Mouse (Mus musculus) spleen, adult 12 weeks (tissue): Measurements from ENCODE around the gene Sms.

Experiments used
- DNase-seq: peaks from one replicate; pipeline ENCODE4 v3.0.0; 2022; ENCODE audit warnings: low spot score

Gene Sms

DNA sequence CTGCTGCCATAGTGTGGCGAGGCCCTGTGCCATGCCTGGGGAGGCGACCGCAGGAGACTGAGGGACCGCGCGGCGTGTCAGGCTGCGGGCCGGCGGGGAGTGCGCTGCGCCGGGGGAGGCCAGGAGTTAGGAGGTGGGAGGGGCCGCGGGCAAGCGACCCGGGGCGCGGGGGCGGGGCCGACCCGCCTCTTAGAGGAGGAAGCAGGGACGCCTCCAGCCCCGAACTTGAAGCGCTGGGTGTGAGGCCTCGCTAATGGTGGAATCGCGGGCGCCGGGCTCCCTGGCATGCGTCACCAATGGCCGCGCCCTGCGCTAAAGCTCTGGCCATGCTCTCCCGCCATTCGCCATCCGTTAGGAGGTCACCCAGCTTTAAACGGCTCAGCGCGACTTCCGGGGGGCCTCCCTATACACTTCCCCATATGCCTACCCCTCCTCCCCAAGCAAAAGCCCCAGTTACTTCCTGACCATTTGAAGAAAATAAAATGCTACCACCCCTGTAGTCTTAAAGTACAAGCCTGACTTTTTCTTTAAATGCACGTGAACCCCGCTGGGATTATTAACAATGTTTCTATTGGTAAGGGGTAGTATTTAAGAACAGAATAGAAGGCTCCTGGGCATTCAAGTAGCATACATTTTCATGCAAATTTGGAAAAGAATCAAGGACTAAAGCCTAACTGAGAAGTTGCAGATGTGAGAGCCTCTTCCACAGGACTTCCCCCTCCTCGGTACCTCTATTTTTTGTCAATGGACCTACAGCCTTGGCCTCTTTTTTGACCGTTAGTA is at the start of gene Sms:
Gene Sms, minus strand, starts transcription at position 344 of the 783 bp plus-strand sequence.
- peak; percentile 23 for DNase-seq

DNA sequence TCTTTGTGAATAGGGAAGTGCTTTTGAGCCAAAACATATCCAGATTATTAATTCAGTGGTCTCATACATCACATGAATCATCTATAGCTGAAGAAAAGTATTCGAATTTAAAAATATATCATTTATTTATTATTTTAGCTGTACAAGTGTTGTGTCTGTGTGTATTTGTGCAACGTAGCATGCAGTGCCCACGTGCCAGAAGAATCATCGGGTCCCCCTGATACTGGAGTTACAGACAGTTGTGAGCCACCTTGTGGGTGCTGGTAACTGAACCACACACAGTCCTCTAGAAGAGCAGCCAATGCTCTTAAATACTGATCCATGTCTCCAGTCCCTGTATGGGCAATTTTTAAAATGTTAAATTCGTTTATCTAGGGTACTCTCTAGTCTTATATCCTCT is 14.3 kb upstream of the Sms start:
- DNase-seq = no peak

DNA sequence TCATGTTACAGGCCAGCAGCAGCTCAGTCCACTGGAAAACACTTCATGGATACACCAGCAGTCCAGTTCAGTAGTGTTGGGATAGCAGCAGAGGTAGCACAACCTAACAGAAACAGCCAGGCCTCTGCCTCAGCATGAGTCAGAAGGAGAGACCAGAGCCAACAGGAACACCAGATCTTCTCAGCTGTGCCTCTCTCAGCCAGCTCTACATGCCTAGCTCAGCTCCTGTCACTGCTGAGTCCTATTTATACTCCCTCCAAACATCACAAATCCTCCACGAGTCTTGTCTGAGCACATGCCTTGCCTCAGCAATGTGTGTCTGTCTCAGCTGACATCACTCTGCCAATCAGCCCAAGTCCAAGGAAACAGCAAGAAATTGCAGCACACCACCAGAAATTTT is 12.4 kb upstream of the Sms start:
- DNase-seq = no peak

DNA sequence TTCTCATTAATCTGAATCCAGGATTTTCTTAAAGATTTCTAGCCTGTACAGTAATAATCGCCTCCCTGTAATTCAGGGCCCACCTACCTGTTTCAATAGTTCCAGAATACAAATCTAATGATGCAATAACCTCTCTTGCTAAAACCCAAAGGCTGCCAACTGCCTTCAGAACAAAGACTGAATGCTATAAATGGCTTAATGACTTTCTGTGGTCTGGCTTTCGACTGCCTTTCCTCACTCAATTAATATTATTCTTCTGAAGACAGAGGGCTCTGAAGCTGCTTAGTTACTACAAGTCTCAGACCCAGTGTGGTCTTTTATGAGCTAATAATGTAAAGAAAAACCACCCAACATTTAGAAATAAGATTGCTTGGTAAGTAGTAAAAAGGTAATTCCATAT is 9.8 kb upstream of the Sms start:
- DNase-seq = no peak

DNA sequence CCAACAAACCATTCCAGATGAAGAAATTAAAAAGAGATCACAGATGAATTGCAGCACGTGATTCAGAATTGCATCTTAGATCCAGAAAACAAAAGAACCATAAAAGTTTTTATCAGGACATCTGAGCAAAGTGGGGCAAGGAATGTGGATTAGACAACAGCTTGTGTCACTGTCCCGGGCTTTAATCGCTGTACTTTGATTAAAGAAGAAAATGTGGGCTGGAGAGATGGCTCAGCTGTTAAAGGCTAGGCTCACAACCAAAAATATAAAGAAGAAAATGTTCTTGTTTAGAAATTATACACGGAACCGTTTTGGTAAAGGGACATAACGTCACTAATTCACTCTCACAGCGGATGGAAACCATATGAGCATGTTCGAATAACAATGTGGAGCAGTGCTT is 7.9 kb upstream of the Sms start:
- DNase-seq = no peak

DNA sequence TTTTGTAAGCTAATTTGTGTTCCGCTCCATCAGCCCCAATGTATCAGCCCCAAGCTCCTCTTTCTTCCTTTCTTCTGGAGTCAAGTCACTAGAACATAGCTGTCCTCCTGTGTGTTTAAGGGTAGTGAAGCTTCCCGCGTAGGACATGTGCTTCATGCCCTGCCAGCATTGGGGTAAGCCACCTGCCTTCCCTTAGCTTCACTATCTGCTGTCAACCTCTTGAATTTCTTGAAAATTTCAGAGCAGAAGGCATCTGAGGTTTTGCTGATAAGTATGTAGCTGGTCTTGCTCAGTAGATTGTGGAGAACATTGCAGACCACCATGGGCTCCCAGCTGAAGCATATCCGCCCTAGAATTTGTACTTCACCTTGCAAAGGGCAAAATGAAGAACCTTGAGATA is 1.1 kb upstream of the Sms start:
- no peak for DNase-seq

DNA sequence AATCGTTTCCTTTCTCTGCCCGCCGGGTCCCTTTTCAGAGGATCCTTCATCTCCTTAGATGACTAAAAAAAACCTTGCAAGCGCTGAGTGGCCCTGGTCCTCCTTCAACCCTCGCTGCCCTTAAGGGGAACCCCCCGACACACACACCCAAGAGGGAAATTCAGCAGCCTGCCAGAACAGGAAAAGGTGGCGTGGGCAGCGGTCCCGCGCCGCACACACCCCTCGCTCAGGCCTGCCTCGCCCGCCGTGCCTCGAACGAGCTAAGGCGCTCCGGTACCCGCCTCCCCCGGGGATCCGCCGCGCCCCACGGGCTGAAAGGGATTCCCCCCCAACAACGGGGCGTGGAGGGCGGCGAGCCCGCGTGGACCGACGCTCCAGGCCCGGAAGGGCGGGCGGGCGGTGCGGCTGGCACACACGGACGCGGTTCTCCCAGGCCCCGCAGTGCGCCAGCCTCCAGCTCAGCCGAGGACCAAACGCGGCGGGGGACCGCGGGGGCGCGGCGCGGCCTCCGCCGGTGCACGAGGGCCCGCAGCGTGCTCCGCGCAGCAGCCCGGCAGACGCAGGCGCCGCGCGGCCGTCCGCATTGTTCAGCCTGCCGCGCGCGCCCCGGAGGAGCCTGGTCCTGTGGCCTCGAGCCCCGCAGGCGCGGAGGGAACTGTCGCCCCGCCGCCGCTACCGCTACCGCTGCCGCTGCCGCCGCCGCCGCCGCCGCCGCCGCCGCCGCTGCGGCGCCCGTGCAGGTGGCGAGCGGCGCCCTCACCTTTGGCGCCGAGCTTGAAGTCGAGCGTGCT is 747 bp downstream of the Sms start:
- peak; percentile 5 for DNase-seq

DNA sequence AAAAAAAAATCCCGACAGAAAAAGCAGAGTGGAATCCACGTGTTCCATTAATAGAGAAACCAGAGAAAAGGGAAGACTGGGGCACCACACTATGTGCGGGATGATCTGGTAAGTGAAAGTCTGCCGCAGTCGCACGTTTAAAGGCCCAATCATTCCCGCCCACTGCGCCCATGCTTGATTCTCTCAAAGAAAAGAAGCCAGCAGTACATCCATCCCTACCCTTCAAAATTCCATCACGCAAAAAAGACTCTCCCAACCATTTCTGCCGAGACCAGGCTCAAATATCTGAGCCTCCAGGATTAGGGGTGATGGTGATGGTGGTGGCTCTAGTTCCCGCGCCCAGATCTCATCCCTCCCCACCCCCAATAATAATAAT is 1.3 kb downstream of the Sms start:
- no peak for DNase-seq

DNA sequence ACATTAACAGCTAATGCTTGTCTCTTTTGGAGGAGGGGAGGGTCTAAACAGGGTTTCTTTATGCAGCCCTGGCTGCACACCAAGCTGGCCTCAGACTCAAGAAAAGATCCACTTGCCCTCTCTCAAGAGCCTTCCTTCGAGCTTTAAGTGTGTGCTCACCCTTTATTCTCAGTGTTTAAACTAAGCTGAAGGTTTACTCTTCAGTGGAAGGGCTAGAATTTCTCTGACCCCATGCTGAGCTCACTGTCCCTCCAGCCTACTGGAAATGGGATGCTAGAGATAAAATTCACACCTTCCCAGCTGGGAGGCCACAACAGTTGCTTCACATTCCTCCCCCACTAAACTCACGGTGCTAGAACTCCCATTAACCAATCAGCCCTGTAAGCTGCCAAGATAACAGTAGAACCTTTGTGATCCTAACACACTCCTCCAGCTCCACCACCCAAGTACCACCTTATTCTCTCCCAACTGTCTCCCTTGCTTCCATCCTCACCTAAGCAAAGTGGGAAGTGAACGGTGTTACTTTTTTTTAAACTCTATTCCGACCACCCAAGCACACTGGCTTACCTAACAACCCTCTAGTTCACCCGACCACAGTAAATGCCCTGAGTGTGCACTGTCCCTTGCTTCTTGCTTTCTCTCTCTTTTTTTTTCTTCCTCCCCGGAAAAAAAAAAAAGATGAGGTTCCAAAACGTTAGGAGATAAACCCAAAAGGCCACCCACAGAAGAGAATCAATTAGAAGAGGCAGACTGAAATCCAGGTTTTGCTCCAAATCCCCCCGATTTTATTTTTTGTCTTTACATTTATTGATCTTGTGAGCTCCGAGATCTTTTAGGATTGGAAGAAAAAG is 2.0 kb downstream of the Sms start:
- DNase-seq = no peak

DNA sequence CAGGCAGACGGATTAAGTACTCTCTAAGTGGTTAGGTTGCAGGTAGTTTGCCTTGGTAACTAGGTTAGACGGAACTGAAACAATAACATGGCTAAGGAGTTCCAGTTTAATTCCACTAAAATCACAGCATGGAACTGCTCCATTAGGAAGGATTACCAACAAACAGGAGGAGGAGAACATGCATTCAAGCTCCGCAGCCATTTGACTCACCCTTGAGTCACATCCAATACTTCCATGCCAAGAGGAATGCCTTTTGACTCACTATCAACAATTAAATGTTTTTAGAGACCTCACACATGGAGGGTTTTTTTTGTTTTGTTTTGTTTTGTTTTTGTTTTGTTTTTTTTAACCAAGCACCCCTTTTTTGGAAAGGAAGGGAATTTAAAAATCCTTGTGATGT is 3.3 kb downstream of the Sms start:
- DNase-seq = no peak

DNA sequence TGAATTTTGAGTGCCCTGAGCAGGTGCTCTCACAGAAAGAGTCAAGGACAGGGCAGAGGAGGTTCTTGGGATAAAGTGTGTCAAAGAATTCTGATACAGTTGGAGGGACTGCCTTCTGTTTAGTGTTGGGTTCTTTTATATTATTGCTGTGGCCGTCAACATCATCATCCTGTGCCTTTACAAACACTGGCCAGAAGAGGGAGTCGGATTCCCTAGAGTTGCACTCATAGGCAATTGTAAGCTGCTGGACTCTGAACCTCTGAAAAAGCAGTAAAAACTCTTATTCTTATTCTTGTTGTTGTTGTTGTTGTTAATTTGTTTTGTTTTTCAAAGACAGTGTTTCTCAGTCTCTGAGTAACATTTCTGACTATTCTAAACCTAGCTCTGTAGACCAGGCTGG is 5.3 kb downstream of the Sms start:
- no peak for DNase-seq

DNA sequence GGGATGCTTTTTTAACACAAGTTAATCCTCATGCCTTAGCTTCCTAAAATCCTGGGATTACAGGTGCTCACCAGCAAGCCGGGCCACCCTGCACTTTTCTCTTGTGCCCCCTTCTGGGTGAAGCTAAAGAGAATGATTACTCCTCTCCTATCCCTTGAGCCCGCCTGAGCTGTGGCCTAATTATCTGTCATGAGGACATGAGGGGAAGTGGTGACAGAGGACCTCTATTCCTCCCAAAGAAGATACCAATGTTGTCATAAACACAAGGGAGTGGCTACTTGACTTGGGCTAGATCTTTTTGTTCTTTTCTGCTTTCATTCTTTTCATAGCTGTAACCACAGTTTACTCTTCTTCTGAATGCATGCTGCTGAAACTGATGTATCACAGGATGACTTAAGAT is 9.2 kb downstream of the Sms start:
- no peak for DNase-seq

DNA sequence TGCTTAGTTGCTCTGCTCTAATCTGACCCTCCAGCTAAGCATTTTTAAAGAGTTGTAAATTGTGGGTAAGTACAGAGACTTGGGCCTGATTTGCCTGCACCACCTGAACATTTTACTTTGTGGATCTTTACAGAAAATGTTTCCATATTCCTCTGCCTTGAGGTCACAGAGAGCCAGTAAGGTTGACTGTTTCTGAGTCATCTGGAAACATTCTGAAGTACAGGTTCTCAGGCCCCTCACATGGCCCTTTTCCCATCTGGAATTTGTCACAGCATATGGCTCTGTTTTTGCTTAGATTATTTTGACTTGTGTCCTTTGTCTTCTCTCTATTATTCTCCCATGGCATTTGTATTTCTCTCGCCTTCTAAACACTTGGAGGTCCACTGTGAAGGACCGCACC is 10.2 kb downstream of the Sms start:
- DNase-seq = no peak

DNA sequence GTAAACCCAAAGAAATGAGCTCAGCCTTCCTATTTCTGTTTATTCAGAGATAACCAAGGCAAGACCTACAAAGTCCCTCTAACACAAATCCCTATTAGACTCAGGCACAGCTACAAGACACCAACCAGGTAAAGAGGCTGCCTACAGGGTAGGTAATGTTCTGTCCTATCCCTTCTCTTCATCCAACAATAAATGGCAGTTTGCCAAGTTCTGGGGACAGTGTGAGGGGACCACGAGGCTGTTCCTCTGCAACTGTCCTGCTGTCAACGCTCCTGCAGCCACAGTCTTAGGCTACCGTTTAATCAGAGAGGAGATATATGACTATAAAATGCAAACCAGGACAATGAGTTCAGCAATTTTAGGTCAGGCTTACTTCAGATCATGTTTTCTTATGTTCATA is 14.8 kb downstream of the Sms start:
- no peak for DNase-seq

DNA sequence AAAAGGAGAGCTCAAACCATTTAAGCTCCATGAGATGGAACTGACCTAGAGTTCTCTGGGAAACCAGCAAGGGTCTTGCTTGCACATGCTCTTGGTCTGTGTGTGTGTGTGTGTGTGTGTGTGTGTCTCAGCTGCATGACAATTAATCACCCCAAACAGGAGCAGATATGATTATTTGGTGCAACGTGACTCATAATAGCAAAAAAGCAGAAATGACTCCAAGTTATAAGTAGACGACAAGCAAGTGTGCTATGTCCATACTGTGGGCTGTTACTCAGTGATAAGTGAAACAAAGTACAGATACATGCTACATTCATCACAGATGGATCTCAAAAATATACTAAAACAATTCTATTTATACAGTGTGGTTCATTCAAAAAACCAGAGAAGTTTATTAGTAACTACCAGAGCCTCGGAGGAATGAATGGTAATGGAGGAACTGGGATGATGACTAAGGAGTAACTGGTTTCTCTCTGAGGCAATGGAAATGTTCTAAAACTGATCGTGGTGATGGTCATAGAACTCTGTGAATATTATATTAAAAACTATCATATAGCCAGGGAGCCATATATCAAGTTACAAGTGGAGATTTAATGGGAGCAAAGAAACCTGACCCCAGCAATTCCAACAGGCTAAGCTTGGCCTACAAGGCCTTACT is 15.8 kb downstream of the Sms start:
- no peak for DNase-seq

DNA sequence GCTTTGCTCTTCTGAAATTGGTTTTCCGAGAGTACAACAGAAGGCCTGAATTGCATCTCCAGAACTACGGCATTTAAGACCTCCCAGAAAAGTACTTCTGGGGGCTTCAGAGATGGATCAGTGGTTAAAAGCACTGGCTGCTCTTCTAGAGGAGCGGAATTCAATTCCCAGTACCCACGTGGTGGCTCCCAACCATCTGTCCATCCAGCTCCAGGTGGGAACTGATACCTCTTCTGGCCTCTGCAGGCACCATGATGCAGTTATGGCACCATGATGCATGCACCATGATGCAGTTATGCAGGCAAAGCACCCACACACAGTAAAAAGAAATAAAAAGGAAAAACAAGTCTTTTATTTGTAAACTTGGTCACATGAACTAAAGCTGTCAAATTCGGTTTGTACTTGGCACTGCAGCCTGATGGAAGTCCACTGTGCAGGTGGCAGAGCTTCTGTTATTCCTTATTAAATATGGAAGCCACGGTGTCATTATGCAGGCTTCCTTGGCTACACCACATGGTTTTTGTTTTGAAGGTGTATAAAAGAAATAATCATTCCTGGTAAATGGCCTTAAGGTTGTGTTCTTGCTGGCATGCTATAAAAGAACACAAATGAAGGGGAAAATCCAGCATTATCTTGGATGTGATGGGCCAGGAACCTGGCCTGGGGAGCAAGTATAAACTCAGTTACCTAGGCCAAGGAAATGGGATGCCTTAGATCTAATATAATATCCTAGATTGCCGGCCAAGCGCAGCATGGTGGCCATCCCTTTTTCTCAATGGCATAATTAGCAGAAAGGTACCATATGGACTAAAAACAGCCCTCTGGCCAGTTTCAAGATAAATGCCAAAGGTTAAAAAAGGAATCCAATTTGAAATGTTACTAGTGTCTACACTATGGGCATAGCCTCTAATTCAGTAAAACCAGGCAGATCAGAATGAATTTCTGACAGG is 20.1 kb downstream of the Sms start:
- no peak for DNase-seq

DNA sequence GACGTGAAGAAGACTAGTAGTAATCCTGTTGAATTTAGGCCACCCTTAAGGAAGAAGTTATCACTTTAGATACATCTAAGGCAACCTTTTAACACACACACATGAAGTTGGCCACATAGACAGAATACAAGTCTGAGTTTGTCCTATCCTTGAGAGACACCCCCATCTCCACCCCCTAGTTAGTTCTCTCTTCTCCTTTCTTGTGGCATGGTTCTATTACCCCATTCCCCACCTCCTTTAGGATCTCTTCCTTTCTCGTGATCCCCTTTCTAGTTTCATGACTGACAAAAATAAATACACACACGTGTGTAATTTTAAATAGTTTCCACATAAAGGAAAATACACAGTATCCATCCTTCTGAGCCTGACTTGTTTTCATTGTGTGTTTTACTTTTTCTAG is 23.3 kb downstream of the Sms start:
- no peak for DNase-seq

DNA sequence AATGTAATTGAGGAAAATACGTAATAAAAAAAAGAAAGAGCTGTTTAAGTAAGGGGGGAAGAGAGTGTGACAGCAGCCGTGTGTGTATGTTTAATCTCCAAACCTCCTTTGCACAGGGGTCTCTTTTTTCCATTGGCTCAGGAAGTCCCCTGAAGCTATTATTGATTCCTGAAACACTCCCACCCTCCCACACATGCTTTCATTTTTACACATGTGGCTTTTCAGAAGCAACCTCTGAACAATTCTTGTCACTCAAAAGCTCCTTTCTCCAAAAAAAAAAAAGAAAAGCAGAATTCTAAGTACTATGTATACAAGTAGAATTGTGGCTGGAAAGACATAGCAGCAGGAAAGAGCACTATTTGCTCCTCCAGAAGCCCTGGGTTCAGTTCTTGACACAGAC is 24.0 kb downstream of the Sms start:
- DNase-seq = no peak

DNA sequence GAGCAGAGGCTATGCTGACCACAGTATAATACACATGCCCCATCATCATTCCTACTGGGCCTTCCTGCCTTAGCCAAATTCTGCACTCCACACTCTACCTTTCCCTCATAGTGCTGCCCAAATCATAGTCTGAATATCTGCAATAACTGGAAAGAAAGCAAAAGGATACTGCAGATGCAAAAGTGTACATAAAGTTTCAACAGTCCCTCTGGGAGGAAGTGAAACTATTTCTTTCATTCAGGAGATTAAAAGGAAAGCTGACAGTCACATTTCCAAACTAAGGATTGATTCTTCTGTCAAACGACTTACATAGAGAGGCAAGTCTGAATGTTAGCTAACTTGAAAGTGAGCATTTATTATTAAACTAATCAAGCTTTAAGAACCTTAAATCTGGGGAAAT is 26.1 kb downstream of the Sms start:
- DNase-seq = no peak

DNA sequence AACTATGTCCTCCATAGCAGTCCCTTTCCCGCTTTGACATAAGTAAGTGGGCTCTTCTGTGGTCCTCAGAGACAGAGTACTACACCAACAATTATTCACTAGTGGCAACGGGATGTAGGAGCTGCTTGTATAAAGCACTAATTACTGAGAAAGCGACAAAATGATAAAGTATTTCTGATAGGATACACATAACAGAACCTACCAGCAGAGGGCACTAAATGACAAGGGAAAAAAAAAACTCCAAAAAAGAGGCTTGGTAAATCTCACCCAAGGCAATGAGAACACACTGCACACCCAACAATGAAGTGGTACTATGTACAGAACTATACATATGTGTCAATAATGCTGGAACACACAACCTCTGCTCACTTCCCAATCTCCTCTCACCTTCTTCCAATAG is 29.4 kb downstream of the Sms start:
- DNase-seq = no peak

DNA sequence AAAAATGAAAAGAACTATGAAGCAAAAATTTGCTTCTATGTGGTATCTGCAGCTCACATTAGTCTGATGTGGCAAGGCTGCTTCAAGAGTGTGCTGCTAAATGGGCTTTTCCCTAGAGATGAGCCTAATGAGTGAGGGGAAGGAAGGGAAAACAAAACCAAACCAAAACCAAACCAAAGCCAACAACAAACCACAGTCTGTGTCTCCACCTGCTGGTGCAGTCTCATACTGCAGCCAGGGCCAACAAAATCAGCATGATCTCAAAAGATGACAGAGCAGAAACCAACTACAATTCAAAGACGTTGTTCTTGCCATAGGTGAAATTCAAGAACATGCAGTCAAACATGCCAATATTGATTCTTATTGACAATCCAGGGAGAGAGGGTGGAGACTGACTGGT is 37.7 kb downstream of the Sms start:
- peak; percentile 6 for DNase-seq
